Mouse (Mus musculus): ENCODE measurements at regions not wholly inside any gene's neighbourhood (a gene's known extent, or its start where the extent isn't known, plus 50 kb on each side); places are given as distances from the start of the nearest gene placed in this dataset.

DNA sequence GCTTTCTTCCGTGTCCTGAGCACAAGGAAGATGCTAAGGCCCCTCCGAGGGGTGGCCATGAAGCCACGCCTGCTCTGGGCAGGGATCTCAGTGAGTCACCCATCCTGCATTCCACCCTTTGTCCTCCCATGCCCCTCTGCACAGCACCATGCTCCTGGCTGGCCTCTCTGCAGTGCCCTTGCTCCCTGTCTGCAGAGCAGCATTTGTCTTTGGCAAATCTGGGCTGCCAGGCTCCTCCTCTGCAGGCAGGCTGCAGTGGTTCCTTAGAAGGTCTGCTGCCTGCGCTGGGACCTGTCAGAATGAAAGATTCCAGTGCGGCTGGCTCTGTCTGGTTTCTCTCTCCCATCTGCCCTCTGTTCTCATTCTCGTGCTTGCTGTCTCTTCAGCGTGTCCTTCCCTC is 111.3 kb upstream of the Xcl1 start:
- TF ChIP-seq CTCF (IDR thresholded peaks at IDR 0.05; ENCODE audit: extremely low read depth, insufficient read depth, low read length) (no peak), POLR2A (IDR thresholded peaks at IDR 0.05; ENCODE audit: extremely low read depth, insufficient read depth, low read length) (no peak)

Measured in cortical plate, adult 2 months (tissue).